Mouse (Mus musculus): Measurements from ENCODE around the gene Ube2v1. TPM values are rescaled to one million over a fixed set of nuclear protein-coding genes. Genes with fewer than 3 reads are reported as not detected.
A peak's percentile ranks its signal among the peaks of the same experiment; 100 is the strongest.

Ube2v1 gene
- total RNA-seq, 1 experiment = 115 TPM

DNA sequence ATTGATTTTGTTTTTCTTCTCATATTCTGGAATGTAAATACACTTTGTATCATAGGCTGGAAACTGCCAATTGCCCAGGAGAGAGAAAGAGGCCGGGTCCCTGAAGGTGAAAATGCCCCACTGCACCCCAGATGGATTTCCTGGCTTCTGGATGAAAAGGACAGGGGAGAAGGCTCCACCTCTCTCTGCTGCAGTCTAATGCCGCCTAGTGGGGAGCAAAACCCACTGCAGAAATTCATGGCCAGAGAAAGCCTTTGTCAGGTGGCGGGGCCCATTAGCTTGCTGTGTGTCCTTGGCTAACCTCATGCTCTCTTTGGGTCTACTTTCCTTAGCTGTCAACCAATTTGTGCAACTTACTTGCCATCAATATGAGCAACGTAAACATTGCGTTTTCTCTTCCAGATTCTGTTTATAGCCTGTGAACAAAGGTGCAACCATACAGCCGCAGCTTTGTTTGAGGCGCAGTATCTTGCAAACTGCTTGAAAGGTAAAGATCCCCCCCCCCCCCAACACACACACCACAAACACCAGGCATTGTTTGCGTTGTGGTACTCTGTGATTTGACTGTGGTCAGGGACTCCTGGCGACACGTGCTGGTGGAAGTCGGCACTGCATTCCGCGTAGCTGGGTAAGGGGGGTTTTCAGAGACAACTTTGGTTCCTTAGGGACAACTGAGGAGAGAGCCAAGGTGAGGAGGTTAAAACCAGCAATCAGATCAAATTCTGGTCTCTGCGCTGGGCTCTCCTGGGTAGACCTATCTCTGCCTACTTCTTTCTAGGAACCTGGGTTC lies 43.4 kb upstream of the Ube2v1 start:
- no peak overlapping the region for H3K9ac ChIP-seq (ENCODE audit: insufficient read depth, low read depth, low read length, poor library complexity, severe bottlenecking)
- H3K27ac ChIP-seq (ENCODE audit: insufficient read depth, low read depth, low read length, poor library complexity, severe bottlenecking) = no peak overlapping the region
- no peak overlapping the region for H3K4me3 ChIP-seq (ENCODE audit: insufficient read depth in 1 of 2, low read depth in 1 of 2, low read length in 2 of 2, poor library complexity in 1 of 2, severe bottlenecking in 1 of 2)
- TF ChIP-seq MAFK (IDR thresholded peaks at IDR 0.05; ENCODE audit: insufficient read depth, low read depth, low read length) (no peak), HCFC1 (IDR thresholded peaks at IDR 0.05; ENCODE audit: borderline replicate concordance, insufficient read depth, low read length) (no peak), ZNF384 (IDR thresholded peaks at IDR 0.05; ENCODE audit: low read depth, low read length) (no peak), ZC3H11A (IDR thresholded peaks at IDR 0.05; ENCODE audit: borderline replicate concordance, low read depth, low read length) (0 out of 2 replicates have a peak, but pooled peaks have one; percentile 11)
- H3K36me3 ChIP-seq (ENCODE audit: control insufficient read depth, insufficient read depth, low read length, poor library complexity, severe bottlenecking) = no peaks in the 10 kb centered on the region
- no peaks in the 10 kb centered on the region for H3K9me3 ChIP-seq (ENCODE audit: control insufficient read depth, insufficient read depth, low read depth, low read length)
- no peak for DNase-seq (ENCODE audit: low read depth, low spot score)
- H3K4me1 ChIP-seq (ENCODE audit: control insufficient read depth in 2 of 2, insufficient read depth in 2 of 2, low read length in 2 of 2, poor library complexity in 1 of 2) = peaks cover 2 to 17% of the 10 kb centered on the region in 2 experiments; a peak in 3 of 4 replicates
- in situ Hi-C loops (cut with MboI; ENCODE audit: low sequenced_read_pairs in 2 of 2, unreplicated experiment in 2 of 2) = loop anchor here in 1 of 2 experiments (10.0 kb wide), 1 partner anchor 141 kb away; the partner anchor contains the start of gene Snai1

DNA sequence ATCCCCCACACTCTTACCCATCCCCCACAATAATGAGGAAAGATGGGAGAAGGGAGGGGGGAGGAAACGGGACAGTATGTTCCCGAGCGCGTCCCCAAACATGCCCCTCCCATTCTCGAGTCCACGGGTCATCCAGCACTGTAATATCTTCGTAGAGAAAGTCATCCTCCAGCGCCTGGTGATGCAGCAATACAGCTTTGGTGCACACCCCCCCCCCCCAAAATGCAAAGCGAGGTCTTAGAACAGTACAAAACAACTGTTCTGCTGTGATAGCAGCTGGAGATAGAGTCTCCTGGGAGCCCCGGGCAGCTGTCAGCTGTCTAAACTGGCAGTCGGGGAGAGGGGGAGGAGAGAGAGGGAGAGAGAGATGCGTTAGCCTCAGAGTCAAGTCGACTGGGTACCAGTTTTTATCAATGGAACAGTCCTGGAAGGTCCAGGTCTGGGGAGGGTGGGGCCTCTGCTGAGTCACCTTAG lies 40.4 kb upstream of the Ube2v1 start:
- Histone ChIP-seq H3K4me3 (ENCODE audit: insufficient read depth in 1 of 2, low read depth in 1 of 2, low read length in 2 of 2, poor library complexity in 1 of 2, severe bottlenecking in 1 of 2) (no peak overlapping the region), H3K36me3 (ENCODE audit: control insufficient read depth, insufficient read depth, low read length, poor library complexity, severe bottlenecking) (no peaks in the 10 kb centered on the region), H3K9me3 (ENCODE audit: control insufficient read depth, insufficient read depth, low read depth, low read length) (no peaks in the 10 kb centered on the region), H3K27ac (ENCODE audit: insufficient read depth, low read depth, low read length, poor library complexity, severe bottlenecking) (no peak overlapping the region; the same call in 1 of the 2 replicates), H3K9ac (ENCODE audit: insufficient read depth, low read depth, low read length, poor library complexity, severe bottlenecking) (no peak overlapping the region), H3K4me1 (ENCODE audit: control insufficient read depth in 2 of 2, insufficient read depth in 2 of 2, low read length in 2 of 2, poor library complexity in 1 of 2) (peaks cover 2 to 17% of the 10 kb centered on the region in 2 experiments; a peak in 3 of 4 replicates)
- TF ChIP-seq MAFK (IDR thresholded peaks at IDR 0.05; ENCODE audit: insufficient read depth, low read depth, low read length) (no peak), HCFC1 (IDR thresholded peaks at IDR 0.05; ENCODE audit: borderline replicate concordance, insufficient read depth, low read length) (no peak), ZC3H11A (IDR thresholded peaks at IDR 0.05; ENCODE audit: borderline replicate concordance, low read depth, low read length) (no peak), ZNF384 (IDR thresholded peaks at IDR 0.05; ENCODE audit: low read depth, low read length) (no peak), CHD2 (IDR thresholded peaks at IDR 0.05; ENCODE audit: low read depth, low read length) (no peak)
- no peak for DNase-seq (ENCODE audit: low read depth, low spot score)
- in situ Hi-C loops (cut with MboI; ENCODE audit: low sequenced_read_pairs in 2 of 2, unreplicated experiment in 2 of 2) = loop anchor here in 1 of 2 experiments (10.0 kb wide), 1 partner anchor 137 kb away; the partner anchor contains the start of gene Snai1

DNA sequence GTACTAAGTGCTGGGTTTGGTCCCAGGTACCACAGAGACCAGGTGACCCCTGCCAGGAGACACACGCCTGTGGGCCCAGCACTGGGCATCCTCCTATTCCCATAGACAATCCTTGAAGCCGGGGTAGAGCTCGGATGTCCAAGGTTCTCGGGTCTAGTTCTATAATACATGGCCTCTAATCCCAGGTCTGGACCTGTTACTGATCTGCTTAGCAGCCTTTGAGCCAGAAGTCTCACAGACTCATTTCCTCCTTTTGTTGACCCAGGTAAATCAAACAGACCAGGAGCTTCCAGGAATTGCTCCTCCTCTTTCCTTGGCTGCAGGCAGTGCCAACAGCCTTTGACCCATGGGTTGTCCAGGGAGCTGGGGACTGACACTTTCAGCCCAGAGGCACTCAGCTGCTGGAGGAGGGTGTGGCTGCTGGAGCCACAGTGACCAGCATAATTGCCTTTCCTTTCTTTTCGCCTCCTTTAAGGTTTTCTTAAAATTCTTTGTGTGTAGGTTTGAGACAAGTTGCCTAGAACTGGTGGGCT lies 39.3 kb upstream of the Ube2v1 start:
- no peaks in the 10 kb centered on the region for H3K36me3 ChIP-seq (ENCODE audit: control insufficient read depth, insufficient read depth, low read length, poor library complexity, severe bottlenecking)
- DNase-seq (ENCODE audit: low read depth, low spot score) = no peak
- H3K4me1 ChIP-seq (ENCODE audit: control insufficient read depth in 2 of 2, insufficient read depth in 2 of 2, low read length in 2 of 2, poor library complexity in 1 of 2) = peaks cover 2 to 17% of the 10 kb centered on the region in 2 experiments; a peak in 3 of 4 replicates
- in situ Hi-C loops (cut with MboI; ENCODE audit: low sequenced_read_pairs in 2 of 2, unreplicated experiment in 2 of 2) = loop anchor here in 1 of 2 experiments (10.0 kb wide), 1 partner anchor 136 kb away; the partner anchor contains the start of gene Snai1
- TF ChIP-seq ZNF384 (IDR thresholded peaks at IDR 0.05; ENCODE audit: low read depth, low read length) = no peak
- no peak for TF ChIP-seq ZC3H11A (IDR thresholded peaks at IDR 0.05; ENCODE audit: borderline replicate concordance, low read depth, low read length)
- no peak for TF ChIP-seq HCFC1 (IDR thresholded peaks at IDR 0.05; ENCODE audit: borderline replicate concordance, insufficient read depth, low read length)
- TF ChIP-seq CHD2 (IDR thresholded peaks at IDR 0.05; ENCODE audit: low read depth, low read length) = no peak
- TF ChIP-seq MAFK (IDR thresholded peaks at IDR 0.05; ENCODE audit: insufficient read depth, low read depth, low read length) = no peak
- no peaks in the 10 kb centered on the region for H3K9me3 ChIP-seq (ENCODE audit: control insufficient read depth, insufficient read depth, low read depth, low read length)
- H3K27ac ChIP-seq (ENCODE audit: insufficient read depth, low read depth, low read length, poor library complexity, severe bottlenecking) = no peak overlapping the region
- no peak overlapping the region for H3K9ac ChIP-seq (ENCODE audit: insufficient read depth, low read depth, low read length, poor library complexity, severe bottlenecking)
- H3K4me3 ChIP-seq (ENCODE audit: insufficient read depth in 1 of 2, low read depth in 1 of 2, low read length in 2 of 2, poor library complexity in 1 of 2, severe bottlenecking in 1 of 2) = no peak overlapping the region

DNA sequence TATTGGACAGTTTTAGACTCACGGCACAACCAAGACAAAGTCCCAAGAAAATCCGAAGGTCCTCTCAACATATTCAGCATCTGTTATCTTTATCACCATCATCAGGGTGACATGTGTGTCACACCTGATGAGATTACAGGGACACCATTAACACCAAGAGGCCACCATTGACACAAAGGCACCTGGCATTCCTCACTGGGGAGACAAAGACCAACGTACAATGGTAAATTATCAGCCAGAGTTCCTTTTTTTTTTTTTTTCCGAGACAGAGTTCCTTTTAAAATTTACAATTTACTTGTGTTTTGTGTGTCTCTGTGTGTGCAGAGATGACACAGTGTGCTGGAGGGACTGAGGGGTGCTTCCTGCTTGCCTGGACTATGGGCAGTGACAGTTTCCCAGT lies 37.5 kb upstream of the Ube2v1 start:
- no peak for DNase-seq (ENCODE audit: low read depth, low spot score)
- no peaks in the 10 kb centered on the region for H3K9me3 ChIP-seq (ENCODE audit: control insufficient read depth, insufficient read depth, low read depth, low read length)
- peaks cover 0 to 15% of the 10 kb centered on the region in 2 experiments; a peak in 2 of 4 replicates for H3K4me1 ChIP-seq (ENCODE audit: control insufficient read depth in 2 of 2, insufficient read depth in 2 of 2, low read length in 2 of 2, poor library complexity in 1 of 2)
- TF ChIP-seq ZC3H11A (IDR thresholded peaks at IDR 0.05; ENCODE audit: borderline replicate concordance, low read depth, low read length) = no peak
- TF ChIP-seq HCFC1 (IDR thresholded peaks at IDR 0.05; ENCODE audit: borderline replicate concordance, insufficient read depth, low read length) = no peak
- no peak for TF ChIP-seq CHD2 (IDR thresholded peaks at IDR 0.05; ENCODE audit: low read depth, low read length)
- TF ChIP-seq ZNF384 (IDR thresholded peaks at IDR 0.05; ENCODE audit: low read depth, low read length) = no peak
- no peak for TF ChIP-seq MAFK (IDR thresholded peaks at IDR 0.05; ENCODE audit: insufficient read depth, low read depth, low read length)
- no peak overlapping the region for H3K4me3 ChIP-seq (ENCODE audit: insufficient read depth in 1 of 2, low read depth in 1 of 2, low read length in 2 of 2, poor library complexity in 1 of 2, severe bottlenecking in 1 of 2)
- no peaks in the 10 kb centered on the region for H3K36me3 ChIP-seq (ENCODE audit: control insufficient read depth, insufficient read depth, low read length, poor library complexity, severe bottlenecking)
- in situ Hi-C loops (cut with MboI; ENCODE audit: low sequenced_read_pairs in 2 of 2, unreplicated experiment in 2 of 2) = no loop called here
- H3K9ac ChIP-seq (ENCODE audit: insufficient read depth, low read depth, low read length, poor library complexity, severe bottlenecking) = no peak overlapping the region
- H3K27ac ChIP-seq (ENCODE audit: insufficient read depth, low read depth, low read length, poor library complexity, severe bottlenecking) = no peak overlapping the region
